Mouse (Mus musculus) 3134 (cell line): ENCODE measurements at regions not wholly inside any gene's neighbourhood (a gene's known extent, or its start where the extent isn't known, plus 50 kb on each side); places are given as distances from the start of the nearest gene placed in this dataset.

Experiments used
- DNase-seq: peaks from one replicate; pipeline ENCODE4 v3.0.0-alpha.2; 2011; ENCODE audit warnings: low spot score; ENCODE audit not compliant: insufficient read length; ENCODE audit errors: extremely low read depth

GRCm38 (mm10) chr12:98045784-98046458 lies 213.3 kb downstream of the Galc start:
- DNase-seq: no peak

DNA sequence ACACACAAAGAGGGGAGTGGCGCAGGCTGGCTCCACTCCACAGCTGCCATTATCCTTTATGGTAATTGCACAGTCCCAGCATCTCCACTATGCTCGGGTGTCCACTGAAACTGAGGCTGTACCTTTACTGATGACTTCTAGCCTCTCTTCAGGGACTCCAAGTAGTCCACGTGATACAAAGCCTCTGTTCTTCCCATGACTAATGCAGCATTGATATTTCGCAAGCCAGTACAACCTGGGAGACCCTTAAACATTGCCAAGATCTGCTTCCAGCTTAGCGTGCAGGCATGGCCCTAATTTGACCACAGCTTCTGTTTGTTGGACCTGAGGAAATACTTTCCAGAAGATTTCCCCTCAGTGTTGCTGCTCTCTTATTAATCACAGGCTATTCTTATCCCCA lies 215.8 kb downstream of the Galc start:
- no peak for DNase-seq

DNA sequence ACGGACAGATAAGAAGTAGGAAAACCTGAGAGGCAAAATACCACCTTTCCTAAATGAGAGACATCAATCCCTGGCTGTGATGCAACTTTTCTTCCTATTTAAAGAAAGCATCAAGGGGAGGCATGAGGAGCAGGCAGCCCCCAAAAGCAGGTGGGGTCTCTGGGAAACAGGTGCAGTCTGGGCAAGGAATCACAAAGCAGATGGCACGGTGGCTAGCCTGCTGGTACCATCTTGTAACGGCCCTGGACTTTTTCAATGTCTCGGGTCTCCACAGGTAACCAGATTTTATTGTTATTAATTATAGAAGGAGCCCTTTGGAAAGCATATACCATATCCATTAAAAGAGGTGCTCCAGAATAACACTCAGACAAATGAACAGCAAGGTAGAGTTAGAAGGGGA lies 219.6 kb downstream of the Galc start:
- DNase-seq: no peak

GRCm38 (mm10) chr12:98023655-98024054 lies 235.6 kb downstream of the Galc start:
- no peak for DNase-seq

DNA sequence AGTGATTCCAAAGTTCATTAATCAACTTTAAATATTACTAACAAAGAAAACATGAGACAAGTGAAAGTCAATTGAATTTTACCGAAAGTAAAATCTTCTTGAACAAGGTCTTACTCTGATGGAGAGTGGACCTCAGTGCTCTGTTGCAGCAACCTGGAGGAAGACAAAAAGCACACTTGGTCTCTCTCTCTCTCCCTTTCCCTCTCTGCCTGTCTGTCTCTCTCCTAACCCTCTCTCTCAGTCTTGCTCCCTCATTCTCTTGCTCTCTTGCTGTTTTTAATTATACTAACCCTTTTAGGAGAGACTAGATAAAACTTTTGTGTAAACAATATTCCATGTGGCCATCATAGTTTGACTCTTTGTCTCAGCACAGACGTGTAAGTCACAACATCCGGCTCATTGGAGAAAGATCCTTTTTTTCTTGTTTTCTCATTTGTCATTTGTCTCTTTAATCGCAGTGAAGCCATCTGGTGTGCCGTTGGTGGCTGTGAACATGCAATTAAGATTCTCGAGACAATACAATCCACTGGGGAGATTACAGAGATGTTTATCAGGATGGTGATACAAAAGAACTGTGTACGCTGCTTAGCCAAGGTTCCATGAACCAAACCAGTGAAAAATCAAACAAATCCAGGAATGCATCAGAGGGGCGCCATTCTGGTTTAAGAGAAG lies 244.5 kb downstream of the Galc start:
- no peak for DNase-seq

- DNase-seq: no peak
Measured at GRCm38 (mm10) chr12:98009175-98009574, 250.1 kb downstream of the Galc start.

DNA sequence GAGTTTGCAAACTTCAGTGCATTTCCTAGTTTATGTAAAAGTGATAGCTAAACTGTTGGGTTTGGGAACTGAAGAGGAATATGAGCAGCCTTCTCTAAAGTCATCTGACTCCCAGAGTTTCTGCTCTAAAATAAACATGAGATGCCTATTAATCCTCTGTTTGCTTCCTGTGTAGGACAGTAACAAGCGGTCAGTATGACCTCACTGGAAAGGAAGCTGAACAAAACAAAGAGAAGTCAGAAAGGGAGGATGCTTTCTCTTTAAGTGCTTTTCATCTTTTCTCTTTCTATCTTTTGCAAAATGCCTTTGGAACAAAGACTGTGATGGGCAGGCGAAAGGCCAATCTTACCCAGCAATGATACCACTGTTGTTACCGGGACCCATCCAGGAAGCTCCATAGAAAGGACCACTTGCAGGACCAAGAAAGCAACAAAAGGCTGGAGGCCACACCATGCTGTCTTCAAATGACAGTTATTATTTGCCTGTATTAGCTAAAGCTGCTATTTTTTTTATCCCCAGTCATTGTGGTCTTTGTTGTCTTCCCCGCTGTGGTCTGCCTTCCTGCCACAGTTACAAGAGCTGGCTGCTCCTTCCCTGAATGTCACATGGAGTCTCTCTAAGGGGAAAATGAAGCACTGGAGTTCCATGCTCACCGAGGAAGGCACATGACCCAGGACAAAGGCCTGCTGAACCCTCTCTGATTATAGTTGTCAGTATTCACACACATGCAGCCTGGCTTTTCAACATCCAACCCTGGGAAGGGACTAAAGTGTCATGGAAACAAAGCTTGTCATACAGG lies 253.4 kb downstream of the Galc start:
- no peak for DNase-seq

DNA sequence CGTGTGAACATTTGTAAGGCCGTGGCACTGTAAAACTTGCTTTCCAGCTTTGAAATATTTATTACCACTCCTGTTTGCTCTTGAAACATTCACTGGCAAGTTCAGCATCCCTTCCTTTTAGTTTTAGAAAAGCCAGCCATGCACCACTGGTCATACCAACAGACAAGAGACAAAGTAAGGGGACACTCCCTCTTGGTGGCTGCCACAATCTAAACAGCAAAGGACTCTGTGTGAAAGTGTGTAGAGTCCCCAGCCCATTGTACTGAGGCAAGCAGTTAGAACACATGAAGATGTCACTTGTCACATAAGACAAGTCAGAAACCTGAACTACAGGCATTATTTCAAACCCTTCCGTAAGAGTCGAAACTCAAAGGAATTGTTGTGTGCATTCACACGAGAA lies 257.0 kb downstream of the Galc start:
- no peak for DNase-seq

GRCm38 (mm10) chr12:97994884-97995283 lies 264.4 kb downstream of the Galc start:
- DNase-seq: no peak

DNA sequence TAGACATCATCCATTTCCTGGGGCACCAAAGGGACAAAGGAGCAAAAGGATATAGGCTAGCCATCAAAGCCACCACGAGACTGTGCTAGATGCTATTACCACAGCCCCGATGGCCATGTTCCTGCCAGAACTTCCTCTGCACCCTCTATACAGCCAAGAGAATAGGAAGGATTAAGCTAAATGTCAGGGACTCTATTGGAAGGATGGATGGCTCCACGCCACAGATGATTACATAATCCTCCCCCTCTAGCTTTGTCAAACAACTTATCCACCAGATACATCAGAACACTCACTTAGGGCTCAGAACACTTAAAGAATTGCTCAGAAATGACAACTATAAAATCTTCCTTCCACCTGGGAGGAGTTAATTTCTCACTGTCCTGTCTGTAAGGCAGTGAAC lies 265.3 kb downstream of the Galc start:
- no peak for DNase-seq

DNA sequence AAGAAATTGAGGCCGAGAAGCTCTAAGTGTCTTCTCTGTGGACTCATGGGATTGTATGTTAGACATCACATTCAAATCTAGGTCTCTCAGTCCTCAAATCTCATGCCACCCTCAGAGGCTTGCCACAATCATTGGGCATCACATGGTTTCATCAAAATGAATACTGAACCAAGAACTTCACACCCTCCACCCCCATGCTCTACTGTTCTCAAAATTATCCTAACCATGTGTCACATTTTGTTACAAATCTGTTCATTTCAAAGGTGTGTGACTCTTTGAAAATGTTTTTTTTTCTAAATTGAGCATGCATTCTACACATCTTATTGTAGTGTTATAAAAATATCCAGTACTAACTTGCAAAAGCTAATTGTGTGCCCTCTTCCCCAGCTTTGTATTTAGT lies 275.9 kb downstream of the Galc start:
- DNase-seq: no peak

DNA sequence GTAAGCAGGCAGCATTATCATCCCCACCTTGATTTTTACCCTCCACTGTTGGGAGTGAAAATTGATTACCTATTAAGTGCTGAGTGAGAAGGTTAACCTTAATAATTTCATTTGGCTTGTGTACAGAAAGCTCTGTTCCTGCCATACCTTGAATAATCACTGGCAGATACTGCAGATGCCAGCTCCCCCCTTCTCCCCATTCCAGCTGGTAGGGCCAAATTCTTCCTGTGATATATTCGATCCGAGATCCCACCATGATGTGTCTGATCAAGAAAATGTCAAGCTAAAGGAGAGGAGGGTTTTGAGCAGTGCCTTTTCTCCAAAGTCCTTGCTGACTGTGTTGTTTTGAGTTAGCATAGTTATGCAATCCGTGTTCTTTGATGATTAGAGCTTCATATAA lies 280.6 kb downstream of the Galc start:
- no peak for DNase-seq

- no peak for DNase-seq
Measured at GRCm38 (mm10) chr12:97978178-97978651, 281.0 kb downstream of the Galc start.

GRCm38 (mm10) chr12:97977633-97978032 lies 281.6 kb downstream of the Galc start:
- no peak for DNase-seq

DNA sequence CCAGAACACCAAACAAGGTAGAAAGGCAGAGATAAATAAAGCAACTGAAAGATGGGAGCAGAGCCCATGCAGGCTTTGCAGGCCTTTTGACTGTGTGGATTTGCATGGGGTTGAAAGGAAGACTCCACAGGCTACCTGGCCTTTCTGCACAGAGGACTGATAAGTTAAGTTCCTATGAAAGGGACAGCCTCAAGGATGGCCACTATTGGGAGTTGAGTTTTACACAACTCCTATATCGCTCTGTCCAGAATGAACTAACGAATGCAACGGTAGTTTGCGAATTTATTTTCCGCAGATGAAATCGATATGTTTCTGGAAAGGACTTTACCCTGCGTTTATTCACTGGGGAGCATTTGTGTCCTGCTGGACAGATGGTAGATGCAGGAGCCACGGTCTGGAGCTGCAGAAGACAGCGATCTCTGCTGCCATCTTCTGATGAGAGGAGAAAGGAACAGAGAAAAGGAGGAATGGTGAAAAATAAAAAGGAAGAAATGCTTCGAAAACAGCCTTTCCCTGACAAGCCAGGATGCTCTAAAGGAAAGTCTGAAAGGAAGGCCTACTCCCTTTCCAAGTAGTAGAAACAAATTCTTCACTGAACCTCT lies 285.2 kb downstream of the Galc start:
- no peak for DNase-seq

- DNase-seq: no peak
Measured at GRCm38 (mm10) chr12:97957201-97957600, 302.1 kb downstream of the Galc start.

DNA sequence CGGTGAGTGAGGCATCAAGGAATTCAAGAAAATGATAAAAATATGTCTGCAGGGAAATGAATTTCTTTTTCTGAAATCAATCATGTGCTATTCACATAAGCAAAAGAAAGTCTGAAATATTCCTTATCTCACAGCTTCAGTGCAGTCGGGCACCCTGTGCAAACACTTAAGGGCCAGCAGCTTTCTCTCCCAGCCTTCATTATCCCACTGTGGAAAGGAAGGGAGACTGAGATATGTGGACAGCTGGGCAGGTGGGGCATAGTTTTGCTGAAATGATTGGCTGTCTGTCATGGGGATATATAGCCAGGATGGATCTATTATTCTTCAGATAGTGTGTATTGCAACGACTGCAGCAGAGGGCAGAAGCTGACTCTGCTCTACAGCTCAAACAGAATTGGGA lies 305.9 kb downstream of the Galc start:
- DNase-seq: no peak

GRCm38 (mm10) chr12:97952204-97952603 lies 307.1 kb downstream of the Galc start:
- no peak for DNase-seq

- no peak for DNase-seq
Measured at GRCm38 (mm10) chr12:97950072-97950471, 309.2 kb downstream of the Galc start.

DNA sequence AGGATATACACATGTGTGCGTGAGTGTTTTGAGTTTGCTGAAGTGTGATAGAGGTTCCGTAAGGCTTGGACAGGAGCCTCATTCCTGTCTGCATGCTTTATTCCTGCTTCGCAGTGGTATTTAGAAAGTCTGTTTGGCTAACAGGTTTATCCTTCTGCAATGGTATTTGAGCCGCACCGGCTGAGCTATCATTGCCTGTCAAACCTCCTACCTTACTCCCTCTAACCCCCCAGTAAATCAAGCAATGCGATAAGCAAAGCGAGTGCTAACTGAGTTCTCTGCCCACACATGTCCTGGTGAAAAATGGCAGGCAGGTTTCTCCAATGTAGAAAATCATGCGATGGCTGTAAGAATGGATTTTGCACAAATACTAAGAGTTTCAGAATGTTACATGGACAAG lies 311.8 kb downstream of the Galc start:
- no peak for DNase-seq

- DNase-seq: no peak
Measured at GRCm38 (mm10) chr12:97938361-97938760, 320.9 kb downstream of the Galc start.
